Mouse (Mus musculus) adrenal gland, adult 18-20 months (tissue): Measurements from ENCODE around the gene Zfp787. TPM values are rescaled to one million over a fixed set of nuclear protein-coding genes. Genes with fewer than 3 reads are reported as not detected.

Experiments used
- DNase-seq, 2 experiments: peaks; one replicate each; pipeline ENCODE4 v3.0.0; 2021 to 2022; ENCODE audit warnings: low spot score in 2 of 2
- total RNA-seq, 2 experiments: library from RNA; stranded (reverse); gene quantifications; 1 replicate in 1 of 2; 2 replicates in 1 of 2; pipeline ENCODE4 v1.2.3; 2021

Zfp787 gene
- total RNA-seq, 2 experiments from 2014 or later: 43.2 to 47.7 TPM

DNA sequence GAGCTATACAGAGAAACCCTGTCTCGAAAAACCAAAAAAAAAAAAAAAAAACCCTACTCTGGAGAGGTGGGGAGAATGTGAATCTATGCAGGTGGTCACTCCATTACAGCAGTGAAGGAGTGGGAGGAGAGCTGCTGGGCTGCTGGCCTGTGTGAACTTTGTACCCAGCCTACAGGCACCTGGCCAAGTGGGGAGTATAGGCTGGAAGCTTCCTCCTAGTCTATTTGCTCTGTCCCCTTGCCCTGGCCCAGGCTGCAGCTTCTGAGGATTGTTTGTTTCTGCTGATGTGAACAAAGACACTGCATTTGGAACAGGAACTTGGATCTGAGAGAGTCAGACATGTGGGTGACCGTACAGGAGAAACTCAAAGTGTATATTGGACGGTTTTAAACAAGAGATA lies 13.6 kb upstream of the Zfp787 start:
- DNase-seq: no peak

DNA sequence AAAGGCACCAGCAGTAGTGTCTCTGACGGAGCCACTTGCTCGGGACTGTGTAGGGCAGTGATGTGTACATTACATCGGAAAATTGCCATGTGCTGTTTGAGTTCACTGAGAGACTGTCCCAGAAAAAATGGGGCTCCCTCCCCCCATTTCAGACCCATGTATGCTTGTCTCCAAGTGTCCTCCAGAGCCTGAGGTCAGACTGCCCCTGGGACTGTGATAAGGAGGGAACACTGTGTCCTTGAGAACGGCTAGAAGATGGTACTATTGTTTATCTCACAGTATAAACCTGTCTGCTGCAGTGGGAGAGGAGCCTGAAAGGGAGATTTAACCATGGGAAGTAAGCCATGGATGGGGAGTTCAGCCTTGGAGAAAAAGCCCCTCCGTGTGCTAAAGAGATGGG lies 8.9 kb upstream of the Zfp787 start:
- no peak for DNase-seq

DNA sequence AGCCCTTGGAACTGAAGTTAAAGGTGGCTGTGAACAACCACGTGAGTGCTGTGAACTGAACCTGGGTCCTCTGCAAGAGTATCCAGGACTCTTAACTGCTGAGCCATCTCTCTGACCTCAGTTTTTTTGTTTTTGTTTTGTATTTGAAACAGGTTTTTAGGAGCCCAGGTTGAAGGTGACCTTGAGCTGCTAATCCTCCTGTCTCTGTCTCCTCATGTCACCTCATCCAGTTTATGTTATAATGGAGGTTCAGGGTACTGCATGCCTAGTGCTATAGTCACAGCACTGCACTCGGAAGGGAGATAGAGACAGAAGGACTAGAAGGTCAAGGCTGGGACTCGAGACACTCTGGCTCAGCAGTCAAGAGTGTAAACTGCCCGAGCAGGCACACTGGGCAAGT lies 6.4 kb upstream of the Zfp787 start:
- no peak for DNase-seq

DNA sequence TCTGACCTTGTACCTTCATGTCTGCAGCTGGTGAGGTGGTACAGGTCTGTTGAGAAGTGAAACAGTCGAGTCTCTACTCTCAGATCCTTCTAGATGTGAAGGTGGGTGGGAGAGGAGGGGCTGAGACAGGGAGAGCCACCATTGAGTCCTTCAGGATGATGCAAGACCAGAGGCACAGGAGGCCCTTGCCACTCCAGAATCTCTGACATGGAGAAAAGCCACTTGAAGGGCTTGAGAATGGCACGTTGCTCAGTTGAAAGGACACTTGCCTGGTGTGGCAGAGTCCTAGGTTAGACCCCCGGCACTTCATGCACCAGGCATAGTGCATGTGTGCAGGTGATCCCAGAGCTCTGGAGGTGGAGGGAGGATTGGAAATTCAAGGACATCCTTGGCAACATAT lies 5.7 kb upstream of the Zfp787 start:
- no peak for DNase-seq

DNA sequence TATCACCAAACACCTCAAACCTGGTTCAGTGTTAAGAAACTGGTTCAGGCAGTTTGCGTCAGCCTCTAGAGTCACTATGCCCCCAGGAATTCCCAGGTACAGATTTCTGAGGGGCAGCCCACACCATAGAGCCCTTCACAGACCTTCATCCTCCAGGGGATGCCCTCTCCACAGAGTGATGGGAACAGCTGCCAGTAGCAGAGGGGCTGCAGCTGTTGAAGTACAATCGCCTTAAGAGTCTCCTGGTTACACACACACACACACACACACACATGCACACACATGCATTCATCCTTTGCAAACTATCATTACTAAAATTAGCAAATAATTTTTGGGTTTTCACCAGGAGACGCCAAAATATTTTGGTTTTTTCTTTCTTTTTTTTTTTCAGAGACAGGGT lies 3.8 kb upstream of the Zfp787 start:
- DNase-seq: no peak

DNA sequence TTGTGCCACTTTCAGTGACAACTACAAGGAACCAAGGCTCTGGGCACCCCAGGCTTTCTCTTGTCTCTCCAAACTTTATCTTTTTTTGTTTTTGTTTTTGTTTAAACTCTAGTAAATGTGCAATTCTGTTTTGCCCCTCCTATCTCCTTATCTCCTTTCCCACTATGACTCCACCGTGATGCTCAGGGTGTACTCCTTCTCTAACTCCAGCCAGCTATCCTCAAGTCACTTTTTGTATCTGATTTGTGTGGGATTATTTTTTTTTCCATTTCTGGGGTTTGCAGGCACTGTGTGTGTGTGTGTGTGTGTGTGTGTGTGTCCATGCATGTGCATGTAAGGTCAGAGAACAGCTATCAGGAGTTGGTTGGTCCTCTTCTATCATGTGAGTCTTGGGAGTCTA lies 1.7 kb upstream of the Zfp787 start:
- DNase-seq: no peak

DNA sequence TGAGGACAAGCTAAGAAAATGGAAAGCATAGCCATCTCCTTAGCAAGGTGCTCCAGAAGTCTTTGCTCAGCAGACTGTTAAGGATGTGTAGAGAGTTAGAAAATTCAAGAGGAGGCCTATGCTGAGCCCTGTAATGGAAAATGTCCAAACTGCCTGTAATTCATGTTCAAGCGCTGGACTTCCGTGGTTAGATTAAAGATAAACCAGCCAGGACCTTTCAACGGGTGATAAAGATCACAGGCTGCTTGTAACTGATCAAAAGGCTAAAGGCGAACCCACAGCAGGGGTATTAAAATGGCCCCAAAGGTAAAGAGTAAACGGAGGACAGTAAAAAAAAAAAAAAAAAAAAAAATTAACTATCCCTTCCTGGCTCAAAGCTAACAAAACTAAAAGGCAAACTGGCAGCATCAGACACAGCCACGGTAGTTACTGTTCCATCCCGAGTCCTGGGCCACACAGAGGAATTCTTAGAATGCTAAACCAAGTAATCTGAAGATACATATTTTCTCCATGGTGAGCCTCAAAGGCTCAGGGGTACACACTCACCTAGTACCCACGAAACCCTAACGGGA lies 1.2 kb upstream of the Zfp787 start:
- no peak for DNase-seq

DNA sequence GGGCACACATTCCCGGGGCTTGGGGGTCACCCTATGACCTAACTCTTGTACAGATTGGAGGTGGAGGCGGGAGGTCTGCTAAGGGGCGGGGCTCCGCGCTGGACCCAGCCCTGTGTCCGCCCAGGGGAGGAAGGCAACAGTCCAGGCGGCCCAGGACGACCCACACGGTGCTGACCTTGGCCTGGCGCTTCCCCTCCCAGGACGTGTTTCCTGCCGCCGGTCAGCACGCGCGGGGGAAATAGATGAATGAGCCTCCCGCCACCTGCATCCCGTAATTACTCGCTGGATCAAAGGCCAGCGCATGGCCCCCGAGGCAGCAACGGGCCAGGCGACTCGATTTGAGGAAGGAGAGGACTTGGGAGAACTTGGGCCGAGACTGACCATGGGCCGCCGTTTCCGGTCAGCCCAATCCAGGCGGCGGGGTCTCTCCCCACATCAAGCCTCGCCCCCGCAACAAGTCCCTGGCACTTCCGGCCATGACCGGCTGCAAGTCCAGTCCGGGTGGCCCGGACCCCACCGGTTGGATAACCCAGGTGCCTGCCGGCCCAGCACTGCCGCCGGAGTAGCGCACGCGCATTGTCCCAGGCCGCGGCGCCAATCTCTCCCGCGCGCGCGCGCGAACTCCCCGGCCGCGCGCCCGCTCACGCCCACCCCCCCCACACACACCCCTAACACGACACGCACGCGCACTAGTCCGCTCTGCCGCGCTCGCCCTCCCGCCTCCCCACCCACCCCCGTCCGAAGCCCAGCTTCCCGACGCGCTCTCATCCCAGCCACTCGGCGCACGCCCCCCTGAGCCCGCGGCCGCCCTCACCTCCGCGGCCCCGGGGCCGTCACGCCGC lies 545 bp downstream of the Zfp787 start:
- peak; percentile 78 to 79 for DNase-seq

DNA sequence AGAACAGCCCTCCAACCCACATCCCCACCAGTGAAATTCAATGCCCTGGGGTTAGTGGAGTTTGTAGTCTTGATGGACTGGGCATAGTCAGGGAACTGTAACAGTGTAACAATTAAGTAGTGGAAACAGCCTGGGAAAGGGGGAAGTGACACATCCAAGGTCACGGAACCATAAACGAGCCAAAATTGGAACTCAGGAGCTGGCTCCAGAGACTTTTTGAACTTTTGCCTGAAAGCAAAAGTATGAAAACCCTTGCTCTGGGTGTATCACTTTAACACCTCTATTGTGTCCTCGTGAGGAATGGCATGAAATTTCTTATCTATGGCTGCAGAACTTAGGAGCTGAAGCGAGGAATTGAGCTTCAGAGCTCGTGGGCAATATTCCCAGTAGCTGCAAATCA lies 1.6 kb downstream of the Zfp787 start:
- DNase-seq: no peak

DNA sequence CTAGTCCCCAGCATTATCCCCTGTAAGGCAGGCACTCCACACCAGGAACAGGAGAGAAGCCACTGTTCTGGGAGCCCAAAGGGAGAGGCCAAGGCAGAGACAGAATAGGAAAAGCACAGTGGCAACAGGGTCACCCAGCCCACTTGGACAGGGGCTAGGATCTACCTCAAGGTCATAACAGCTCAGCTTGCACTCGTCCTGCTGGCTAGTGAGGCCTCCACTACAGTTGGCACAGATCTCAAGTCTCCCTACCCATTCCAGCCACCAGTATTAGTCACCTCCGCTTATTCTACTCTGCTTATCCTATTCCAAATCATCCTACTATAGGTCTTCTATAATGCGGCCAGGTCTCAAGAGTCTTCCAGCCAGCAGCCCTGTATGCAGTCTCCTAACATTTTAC lies 2.7 kb downstream of the Zfp787 start:
- DNase-seq: no peak

DNA sequence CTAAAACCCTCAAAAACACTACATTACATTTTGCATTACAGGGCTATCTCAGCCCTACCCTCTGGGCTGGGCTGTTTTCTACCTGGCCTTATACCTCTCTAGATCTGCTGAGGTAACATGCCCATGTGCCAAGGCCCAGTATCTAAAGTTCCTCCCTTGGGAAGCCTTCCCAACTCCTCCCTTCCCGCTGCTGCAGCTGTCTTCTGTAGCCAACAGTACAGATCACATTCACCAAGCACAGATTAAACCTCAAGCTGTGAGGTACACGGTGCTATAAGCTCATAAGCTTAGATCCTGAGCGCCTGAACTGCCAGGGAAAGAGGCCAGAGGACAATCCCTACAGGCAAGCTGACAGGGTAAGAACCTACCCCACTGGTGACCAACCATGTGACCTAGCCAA lies 3.8 kb downstream of the Zfp787 start:
- DNase-seq: no peak

DNA sequence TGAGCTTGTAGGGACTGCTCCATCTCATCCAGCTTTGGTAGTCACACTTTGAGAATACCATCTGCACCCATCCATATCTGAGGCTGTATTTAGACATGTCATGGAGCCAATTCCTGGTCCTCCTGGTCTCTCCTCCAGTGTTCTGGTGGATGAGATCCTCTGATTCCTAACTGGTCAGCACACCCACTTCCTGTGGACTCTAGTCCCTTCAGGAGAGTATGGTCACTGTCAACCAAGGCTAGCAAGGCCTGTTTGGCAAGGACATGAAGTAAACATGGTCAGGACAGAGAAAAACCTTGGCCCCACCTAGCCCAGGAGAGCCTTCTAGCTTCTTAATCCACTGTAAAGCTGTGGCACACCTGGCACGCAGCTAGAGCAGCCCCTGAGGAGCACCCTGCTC lies 4.5 kb downstream of the Zfp787 start:
- DNase-seq: no peak

DNA sequence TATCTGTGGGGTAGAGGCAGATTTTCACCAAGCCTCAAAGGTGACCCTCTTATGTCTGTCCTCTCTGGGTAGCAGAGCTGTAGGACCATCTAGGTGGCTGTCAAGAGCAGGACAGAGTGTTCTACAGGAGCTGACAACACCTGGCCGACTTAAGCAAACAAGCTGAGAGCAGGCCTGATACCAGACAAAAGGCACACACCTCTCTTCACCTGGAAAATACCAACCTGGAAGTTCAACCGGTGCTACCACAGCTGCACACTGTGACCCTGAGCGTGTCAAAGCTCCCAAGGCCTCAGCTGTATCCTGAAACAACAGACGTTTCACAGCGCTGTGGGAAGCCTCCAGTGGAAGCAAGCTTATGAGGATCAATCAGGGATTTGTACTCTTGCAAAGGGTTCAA lies 8.1 kb downstream of the Zfp787 start:
- DNase-seq: no peak

DNA sequence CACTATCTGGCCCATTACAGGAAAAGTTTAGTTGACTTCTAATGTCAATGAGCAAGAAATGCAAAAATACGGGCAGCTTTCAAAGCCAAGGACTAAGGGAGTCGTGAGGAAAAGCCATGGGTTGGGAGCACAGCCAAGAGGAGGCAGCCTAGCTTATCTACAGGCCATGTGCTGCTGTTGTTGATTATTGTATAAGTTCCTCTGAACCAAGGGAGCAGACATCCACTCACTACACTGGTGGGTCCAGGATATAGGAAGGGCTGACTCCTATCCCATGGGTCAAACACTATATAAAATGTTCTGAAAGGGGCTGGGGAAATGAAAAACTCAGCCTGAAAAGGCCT lies 8.8 kb downstream of the Zfp787 start:
- DNase-seq: no peak

DNA sequence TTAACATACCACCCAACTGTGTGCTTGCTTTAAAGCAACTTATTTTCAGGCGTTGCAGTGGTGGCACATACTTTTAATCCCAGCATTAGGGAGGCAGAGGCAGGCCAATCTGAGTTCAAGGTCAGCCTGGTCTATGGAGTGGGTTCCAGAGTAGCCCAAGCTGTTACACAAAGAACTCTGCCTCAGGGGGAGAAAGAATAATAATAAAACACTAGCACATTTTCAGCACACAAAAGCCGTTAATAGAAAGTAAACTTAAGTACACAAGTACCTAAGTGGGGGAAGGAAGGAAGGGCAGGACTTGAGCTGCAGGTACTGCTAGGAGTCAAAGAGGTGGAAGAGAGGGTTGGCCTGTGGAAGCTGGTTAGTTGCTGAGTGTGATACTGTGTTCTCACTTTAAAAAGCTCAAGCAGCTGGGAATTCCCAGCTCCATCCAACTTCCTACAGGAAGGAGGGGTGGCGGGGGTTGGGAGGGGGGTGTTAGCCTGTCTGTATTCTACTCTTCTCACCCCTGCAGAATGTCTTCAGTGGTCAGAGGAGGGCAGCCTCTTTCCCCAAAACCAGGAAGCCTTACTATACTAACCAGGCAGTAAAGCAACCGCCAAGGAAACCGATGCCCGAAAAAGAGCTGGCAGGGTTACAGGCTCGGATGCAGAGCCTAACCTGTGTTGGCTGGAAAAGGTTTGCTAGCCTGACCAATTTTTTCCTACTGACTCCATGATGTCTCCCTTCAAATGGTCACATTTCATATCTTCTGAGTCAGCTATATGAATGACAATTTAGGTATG lies 9.4 kb downstream of the Zfp787 start:
- DNase-seq: no peak

DNA sequence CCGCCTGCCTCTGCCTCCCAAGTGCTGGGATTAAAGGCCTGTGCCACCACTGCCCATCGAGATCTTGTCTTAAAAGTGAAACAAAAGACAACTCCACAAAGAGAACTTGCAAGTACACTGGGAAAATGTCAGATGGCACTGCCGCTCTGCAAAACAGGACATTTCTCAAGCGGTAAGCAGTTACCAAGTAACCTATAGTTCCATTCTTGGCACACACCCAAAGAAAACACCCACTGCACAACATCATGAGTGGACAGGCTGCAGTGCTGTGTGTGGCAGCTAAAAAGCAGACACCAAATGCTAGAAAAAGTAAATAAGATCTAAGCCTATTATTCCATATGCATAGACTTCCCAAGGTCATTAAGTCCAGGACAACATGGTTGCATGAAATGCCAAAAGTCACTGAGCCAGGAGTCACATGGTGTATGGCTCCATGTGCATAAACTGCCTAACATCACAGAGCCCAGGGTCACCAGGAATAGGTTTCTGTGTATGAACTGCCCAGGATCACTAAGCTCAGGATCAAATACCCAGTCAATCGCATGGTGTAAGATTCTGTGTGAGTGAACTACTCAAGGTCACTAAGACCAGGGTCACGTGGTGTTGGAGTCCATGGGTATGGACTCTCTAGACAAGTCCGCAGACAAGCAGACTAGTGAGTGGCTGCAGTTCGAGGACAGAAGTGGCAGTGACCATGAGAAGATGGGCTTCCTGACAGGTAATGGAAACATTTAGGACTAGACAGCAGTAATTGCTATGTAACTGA lies 10.2 kb downstream of the Zfp787 start:
- no peak for DNase-seq

DNA sequence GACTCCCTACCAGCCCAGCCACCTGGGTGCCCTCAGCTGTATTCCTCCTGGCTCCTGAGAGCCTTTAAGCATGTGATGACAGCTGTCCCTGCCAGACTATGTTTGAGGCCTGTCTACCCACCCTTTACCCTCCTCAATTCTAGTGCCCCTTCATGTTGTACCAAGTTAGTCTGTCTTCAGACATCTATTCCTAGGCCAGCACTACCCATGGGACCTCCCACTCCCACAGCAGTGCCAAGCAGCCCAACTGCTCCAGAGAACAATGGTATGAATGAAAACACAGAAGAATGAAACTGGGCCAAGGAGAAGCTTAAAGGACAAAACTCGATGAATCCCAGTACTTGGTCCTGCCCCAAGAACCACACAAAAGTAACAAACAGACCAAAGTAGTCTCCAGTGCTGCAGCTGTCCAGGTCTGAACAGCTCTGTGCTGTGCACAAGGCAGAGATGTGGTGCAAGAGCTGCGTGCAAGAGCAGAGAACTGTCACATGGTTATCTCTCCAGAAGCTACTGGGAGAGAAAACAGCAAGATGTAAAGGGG lies 11.7 kb downstream of the Zfp787 start:
- no peak for DNase-seq

DNA sequence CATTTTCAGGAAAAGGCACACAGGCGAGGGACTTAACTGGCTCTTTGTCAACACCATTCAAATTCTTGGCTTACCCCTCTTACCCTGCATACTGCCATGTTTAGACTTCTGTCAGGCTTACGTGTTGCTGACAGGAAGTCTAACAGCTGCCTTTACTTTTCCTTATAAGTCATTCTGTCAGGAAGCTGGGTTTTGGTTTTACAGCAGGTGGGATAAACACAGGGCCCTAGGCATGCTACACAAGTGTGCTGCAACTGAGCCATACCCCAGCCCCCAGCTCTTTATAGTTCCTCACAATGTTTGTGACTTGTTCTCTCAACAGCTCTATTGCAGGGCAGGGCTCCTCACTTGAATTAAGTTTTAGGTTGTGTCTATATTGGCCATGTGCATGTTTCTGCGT lies 16.5 kb downstream of the Zfp787 start:
- DNase-seq: no peak

DNA sequence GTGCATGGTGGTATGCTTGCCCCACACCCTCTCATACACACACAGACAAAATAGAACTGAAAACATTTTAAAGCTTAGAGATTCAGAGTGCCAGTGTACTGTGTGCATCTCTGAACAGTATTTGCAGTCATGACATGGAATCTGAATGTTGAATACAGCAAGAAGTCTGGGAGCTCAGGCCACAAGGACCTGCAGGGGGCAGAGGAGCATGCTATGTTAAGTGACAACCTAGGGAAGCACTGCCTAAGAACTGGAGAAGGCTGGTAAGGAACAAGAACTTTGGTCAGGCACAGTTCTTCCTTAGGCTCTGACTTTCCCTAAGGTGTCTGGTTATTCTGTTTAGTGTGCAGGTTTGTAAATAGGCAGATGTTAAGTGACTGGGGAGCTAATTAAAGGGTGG lies 19.3 kb downstream of the Zfp787 start:
- peak in 1 of 2 experiments; percentile 12 for DNase-seq

DNA sequence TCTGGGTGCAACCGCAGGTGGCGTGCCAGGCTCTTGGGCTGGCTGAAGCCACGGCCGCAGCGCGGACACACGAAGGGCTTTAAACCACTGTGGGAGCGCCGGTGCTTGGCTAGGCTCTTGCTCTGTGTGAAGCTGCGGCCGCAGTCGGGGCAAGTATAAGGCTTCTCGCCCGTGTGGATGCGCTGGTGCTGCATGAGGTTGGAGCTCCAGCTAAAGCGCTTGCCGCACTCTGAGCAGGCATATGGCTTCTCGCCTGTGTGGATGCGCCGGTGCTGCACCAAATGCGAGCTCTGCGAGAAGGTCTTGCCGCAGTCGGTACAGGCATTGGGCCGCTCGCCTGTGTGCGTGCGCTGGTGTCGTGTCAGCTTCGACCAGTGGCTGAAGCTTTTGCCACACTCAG lies 23.2 kb downstream of the Zfp787 start:
- no peak for DNase-seq

DNA sequence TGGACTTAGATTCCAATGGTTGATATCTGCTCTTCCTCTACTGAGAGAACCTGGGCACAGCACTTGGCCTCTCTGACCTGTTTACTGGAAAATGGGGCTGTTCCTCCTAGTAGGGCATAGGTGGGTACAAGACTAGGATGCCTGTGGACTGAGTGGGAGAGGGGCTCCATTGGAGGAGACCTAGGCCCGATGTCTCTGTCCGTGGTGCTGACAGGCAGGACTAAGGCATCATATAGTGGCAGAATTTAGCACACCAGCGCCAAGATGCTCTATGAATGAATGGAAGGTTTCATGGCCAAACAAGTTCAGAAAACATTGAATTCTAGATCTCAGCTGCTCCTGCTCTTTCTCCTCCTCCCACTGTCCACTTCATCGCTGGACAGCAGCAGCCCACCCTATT lies 25.5 kb downstream of the Zfp787 start:
- DNase-seq: no peak
